Mouse (Mus musculus): ENCODE measurements at regions not wholly inside any gene's neighbourhood (a gene's known extent, or its start where the extent isn't known, plus 50 kb on each side); places are given as distances from the start of the nearest gene placed in this dataset.

DNA sequence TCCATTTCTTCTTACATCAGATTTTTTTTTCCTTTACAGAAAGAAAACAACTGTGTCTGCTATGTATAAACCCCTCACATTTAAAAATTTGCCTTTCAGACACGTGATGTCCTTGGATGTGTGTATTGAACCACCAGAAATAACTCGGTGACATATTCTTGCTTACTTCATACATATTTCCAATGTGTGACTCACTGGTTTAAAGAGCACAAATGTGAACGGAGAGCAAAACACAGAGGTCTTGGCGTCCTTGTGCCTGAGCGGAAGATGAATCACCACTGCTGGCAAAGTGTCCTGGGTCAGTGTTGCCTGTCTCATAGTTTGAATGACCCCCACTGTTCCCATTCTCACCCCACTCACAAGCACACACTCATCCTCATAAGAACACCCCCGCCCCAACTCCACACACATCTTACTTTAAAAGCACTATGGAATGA is 94.0 kb upstream of the Trim52 start:
- Histone ChIP-seq H3K4me2 (replicated peaks; ENCODE audit: low read depth) (no peak overlapping the region), H3K9ac (ENCODE audit: low read depth, low read length) (no peak overlapping the region), H3K4me3 (ENCODE audit: low read depth, low read length) (no peak overlapping the region), H3K36me3 (ENCODE audit: control insufficient read depth, insufficient read depth) (no peaks in the 10 kb centered on the region), H3K27ac (ENCODE audit: low read depth, low read length) (no peak overlapping the region), H3K9me3 (ENCODE audit: control insufficient read depth) (no peaks in the 10 kb centered on the region), H3K27me3 (replicated peaks; ENCODE audit: control insufficient read depth, insufficient read depth, low read length) (no peaks in the 10 kb centered on the region), H3K4me1 (replicated peaks; ENCODE audit: control insufficient read depth, insufficient read depth, low read length) (no peaks in the 10 kb centered on the region)
- ATAC-seq, result no peak
- TF ChIP-seq CTCF (IDR thresholded peaks at IDR 0.05; ENCODE audit: low read depth), result no peak
- 71% methylated on average over 6 of the region's 6 CpGs for WGBS

- 92% methylated on average over 7 of the region's 7 CpGs for WGBS
- no peak overlapping the region for H3K4me3 ChIP-seq (ENCODE audit: low read depth, low read length)
- no peak overlapping the region for H3K27ac ChIP-seq (ENCODE audit: low read depth, low read length)
- H3K36me3 ChIP-seq (ENCODE audit: control insufficient read depth, insufficient read depth), result no peaks in the 10 kb centered on the region
- H3K9me3 ChIP-seq (ENCODE audit: control insufficient read depth), result no peaks in the 10 kb centered on the region
- no peaks in the 10 kb centered on the region for H3K4me1 ChIP-seq (replicated peaks; ENCODE audit: control insufficient read depth, insufficient read depth, low read length)
- no peak overlapping the region for H3K9ac ChIP-seq (ENCODE audit: low read depth, low read length)
- no peak overlapping the region for H3K4me2 ChIP-seq (replicated peaks; ENCODE audit: low read depth)
- no peaks in the 10 kb centered on the region for H3K27me3 ChIP-seq (replicated peaks; ENCODE audit: control insufficient read depth, insufficient read depth, low read length)
- no peak for ATAC-seq
- TF ChIP-seq CTCF (IDR thresholded peaks at IDR 0.05; ENCODE audit: low read depth), result no peak
Observed at GRCm38 (mm10) chr14:106022806-106023205, 83.2 kb upstream of the Trim52 start.

DNA sequence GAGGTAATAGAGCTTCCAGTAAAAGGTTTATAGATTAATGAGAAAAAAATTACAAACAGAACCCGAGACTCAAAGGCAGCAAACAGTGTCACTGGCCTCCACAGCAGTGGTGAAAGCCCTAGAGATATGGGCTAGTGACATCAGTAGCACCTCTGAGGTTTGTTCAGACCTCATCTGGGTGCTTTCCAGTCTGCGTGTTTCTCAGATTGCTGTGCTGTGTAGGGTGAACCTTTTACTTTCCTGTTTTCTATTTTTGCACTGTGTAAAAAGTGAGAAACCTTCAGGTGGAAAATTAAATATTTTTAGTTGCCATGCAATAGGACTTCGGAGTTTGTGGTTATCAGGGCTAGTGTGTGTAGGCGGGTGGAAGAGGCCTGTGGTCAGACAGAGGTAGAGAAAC is 79.2 kb upstream of the Trim52 start:
- no peak for TF ChIP-seq CTCF (IDR thresholded peaks at IDR 0.05; ENCODE audit: low read depth)
- Histone ChIP-seq H3K4me1 (replicated peaks; ENCODE audit: control insufficient read depth, insufficient read depth, low read length) (no peaks in the 10 kb centered on the region), H3K9me3 (ENCODE audit: control insufficient read depth) (no peaks in the 10 kb centered on the region), H3K4me3 (ENCODE audit: low read depth, low read length) (no peak overlapping the region), H3K9ac (ENCODE audit: low read depth, low read length) (no peak overlapping the region), H3K4me2 (replicated peaks; ENCODE audit: low read depth) (no peak overlapping the region), H3K27me3 (replicated peaks; ENCODE audit: control insufficient read depth, insufficient read depth, low read length) (no peaks in the 10 kb centered on the region), H3K27ac (ENCODE audit: low read depth, low read length) (no peak overlapping the region), H3K36me3 (ENCODE audit: control insufficient read depth, insufficient read depth) (no peaks in the 10 kb centered on the region)
- 81% methylated on average over 4 of the region's 4 CpGs for WGBS
- no peak for ATAC-seq

DNA sequence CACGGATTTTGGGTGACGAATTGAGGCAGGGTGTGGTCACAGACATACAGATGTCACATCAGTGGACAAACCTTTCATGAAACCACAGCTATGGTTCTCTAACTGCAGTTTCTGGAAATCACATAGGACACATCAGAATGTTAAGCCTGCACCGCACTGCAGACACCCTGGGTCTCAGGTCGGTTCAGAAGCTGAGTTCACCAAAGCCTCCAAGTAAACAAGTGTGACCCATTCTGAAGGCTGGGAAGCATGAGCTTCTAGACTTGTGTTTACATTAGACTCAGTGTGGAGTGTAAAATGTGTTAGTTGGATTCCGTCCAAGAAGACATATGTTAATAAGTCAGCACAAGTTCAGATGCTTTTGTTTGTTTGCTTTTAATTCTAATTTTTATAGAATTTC is 78.3 kb upstream of the Trim52 start:
- Histone ChIP-seq H3K36me3 (ENCODE audit: control insufficient read depth, insufficient read depth) (no peaks in the 10 kb centered on the region), H3K27ac (ENCODE audit: low read depth, low read length) (no peak overlapping the region), H3K4me3 (ENCODE audit: low read depth, low read length) (no peak overlapping the region), H3K9ac (ENCODE audit: low read depth, low read length) (no peak overlapping the region), H3K9me3 (ENCODE audit: control insufficient read depth) (no peaks in the 10 kb centered on the region), H3K4me1 (replicated peaks; ENCODE audit: control insufficient read depth, insufficient read depth, low read length) (no peaks in the 10 kb centered on the region), H3K27me3 (replicated peaks; ENCODE audit: control insufficient read depth, insufficient read depth, low read length) (no peaks in the 10 kb centered on the region), H3K4me2 (replicated peaks; ENCODE audit: low read depth) (no peak overlapping the region)
- 62% methylated on average over 5 of the region's 5 CpGs for WGBS
- no peak for TF ChIP-seq CTCF (IDR thresholded peaks at IDR 0.05; ENCODE audit: low read depth)
- ATAC-seq, result no peak

DNA sequence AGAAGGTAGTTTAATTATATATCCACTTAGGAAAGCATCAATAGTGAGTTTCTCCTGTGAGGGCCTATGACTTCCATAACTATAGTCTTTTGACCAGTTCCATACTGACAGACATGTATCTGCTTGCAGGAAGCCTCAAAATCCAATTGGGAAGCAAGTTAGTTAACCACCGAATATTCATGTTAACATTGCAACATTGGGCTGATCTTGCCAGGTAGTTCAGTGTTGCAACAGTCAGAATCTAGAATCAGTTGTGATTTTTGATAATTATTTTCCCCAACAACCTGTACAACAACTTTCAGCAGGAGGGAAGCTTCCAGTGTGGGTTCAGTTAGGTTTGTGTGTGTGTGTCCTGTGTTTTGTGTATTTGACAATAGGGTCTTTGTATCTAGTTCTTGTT is 74.9 kb upstream of the Trim52 start:
- H3K4me3 ChIP-seq (ENCODE audit: low read depth, low read length), result no peak overlapping the region

DNA sequence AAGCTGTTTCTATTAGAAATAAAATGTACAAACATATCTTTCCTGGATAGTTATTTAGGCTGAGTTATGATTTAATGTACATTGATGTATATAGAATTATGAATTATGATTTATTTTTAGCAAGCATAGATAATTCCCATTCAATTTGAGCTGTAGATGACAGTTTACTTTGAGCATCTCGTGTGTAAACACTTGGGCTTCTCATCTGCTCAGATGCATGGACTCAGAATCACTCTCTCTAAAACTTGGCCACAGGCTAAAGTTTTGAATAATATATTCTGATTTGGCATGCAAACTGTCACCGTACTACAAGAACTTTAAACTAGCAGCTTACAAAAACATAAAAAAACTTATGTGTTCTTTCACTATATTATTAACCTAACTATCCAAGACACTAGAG is 72.2 kb upstream of the Trim52 start:
- H3K9me3 ChIP-seq (ENCODE audit: control insufficient read depth), result no peaks in the 10 kb centered on the region
- H3K36me3 ChIP-seq (ENCODE audit: control insufficient read depth, insufficient read depth), result no peaks in the 10 kb centered on the region
- H3K27ac ChIP-seq (ENCODE audit: low read depth, low read length), result no peak overlapping the region
- ATAC-seq, result no peak
- no peak overlapping the region for H3K4me2 ChIP-seq (replicated peaks; ENCODE audit: low read depth)
- no peak overlapping the region for H3K4me3 ChIP-seq (ENCODE audit: low read depth, low read length)
- no peak for TF ChIP-seq CTCF (IDR thresholded peaks at IDR 0.05; ENCODE audit: low read depth)
- no peaks in the 10 kb centered on the region for H3K27me3 ChIP-seq (replicated peaks; ENCODE audit: control insufficient read depth, insufficient read depth, low read length)
- no peaks in the 10 kb centered on the region for H3K4me1 ChIP-seq (replicated peaks; ENCODE audit: control insufficient read depth, insufficient read depth, low read length)
- 57% methylated on average over 2 of the region's 2 CpGs for WGBS
- no peak overlapping the region for H3K9ac ChIP-seq (ENCODE audit: low read depth, low read length)

More for the DNA sequence above, 74.9 kb upstream of the Trim52 start:
- no peak overlapping the region for H3K9ac ChIP-seq (ENCODE audit: low read depth, low read length)
- H3K9me3 ChIP-seq (ENCODE audit: control insufficient read depth), result no peaks in the 10 kb centered on the region
- H3K27me3 ChIP-seq (replicated peaks; ENCODE audit: control insufficient read depth, insufficient read depth, low read length), result no peaks in the 10 kb centered on the region
- ATAC-seq, result no peak
- H3K27ac ChIP-seq (ENCODE audit: low read depth, low read length), result no peak overlapping the region
- WGBS, result 97% methylated on average over 1 of the region's 1 CpGs
- no peak for TF ChIP-seq CTCF (IDR thresholded peaks at IDR 0.05; ENCODE audit: low read depth)
- no peaks in the 10 kb centered on the region for H3K4me1 ChIP-seq (replicated peaks; ENCODE audit: control insufficient read depth, insufficient read depth, low read length)
- no peaks in the 10 kb centered on the region for H3K36me3 ChIP-seq (ENCODE audit: control insufficient read depth, insufficient read depth)
- H3K4me2 ChIP-seq (replicated peaks; ENCODE audit: low read depth), result no peak overlapping the region
